Mouse (Mus musculus): ENCODE results near the gene Rtn1. TPM values are rescaled to one million over a fixed set of nuclear protein-coding genes. Genes with fewer than 3 reads are reported as not detected.

The Rtn1 gene
- polyA plus RNA-seq, 1 experiment: 5.6 TPM

- no peaks in the 10 kb centered on the region for H3K27me3 ChIP-seq (replicated peaks; ENCODE audit: control insufficient read depth, insufficient read depth, low read length)
- DNase-seq: no peak
- no peak overlapping the region for H3K27ac ChIP-seq (ENCODE audit: insufficient read depth, low read depth, low read length)
- H3K4me1 ChIP-seq (ENCODE audit: control insufficient read depth, insufficient read depth, low read length): no peaks in the 10 kb centered on the region
- H3K4me3 ChIP-seq (ENCODE audit: insufficient read depth, low read depth, low read length): no peak overlapping the region
- no peaks in the 10 kb centered on the region for H3K36me3 ChIP-seq (ENCODE audit: control insufficient read depth, insufficient read depth, low read length)
- 63% methylated on average over 11 of the region's 11 CpGs for WGBS
- TF ChIP-seq CTCF (conservative IDR thresholded peaks at IDR 0.05; ENCODE audit: insufficient read depth, insufficient read length, low read depth, low read length) (no peak), POLR2A (IDR thresholded peaks at IDR 0.05; ENCODE audit: low read depth, low read length) (no peak)
Measured at GRCm38 (mm10) chr12:72374823-72375225, 34.0 kb downstream of the Rtn1 start.

DNA sequence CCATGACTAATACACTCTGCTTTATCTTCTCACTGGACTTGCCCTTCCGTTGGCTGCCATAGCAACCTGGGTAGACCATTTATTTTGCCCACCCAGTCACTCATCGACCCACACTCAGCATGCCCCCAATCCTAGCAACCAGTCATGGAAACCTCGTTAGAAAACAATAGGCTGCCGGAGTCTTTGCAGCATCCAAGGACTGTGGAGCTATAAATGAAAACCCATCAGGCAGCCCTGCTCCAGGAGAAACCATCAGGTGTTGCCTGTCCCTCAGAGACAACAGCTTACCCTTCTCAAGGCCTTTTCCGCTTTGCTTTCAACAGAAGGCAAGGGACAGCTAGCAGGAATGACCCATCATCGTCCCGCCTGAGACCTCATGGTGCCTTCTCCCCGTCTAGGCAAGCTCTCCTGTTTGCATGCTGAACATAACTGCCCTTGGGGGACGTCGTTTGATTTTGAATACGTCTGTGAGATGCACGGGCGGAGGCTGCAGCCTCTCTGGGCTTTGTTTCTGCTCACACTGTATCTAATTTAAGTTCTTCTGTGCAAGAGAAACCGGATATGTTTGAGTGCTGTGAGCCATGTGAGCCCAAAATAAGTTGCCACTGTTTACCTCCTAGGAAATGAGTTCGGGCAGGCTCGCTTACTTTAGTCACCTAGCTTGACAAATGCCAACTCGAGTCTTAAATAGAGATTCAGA, 34.8 kb downstream of the Rtn1 start:
- TF ChIP-seq CTCF (conservative IDR thresholded peaks at IDR 0.05; ENCODE audit: insufficient read depth, insufficient read length, low read depth, low read length) (no peak), POLR2A (IDR thresholded peaks at IDR 0.05; ENCODE audit: low read depth, low read length) (no peak)
- Histone ChIP-seq H3K4me3 (ENCODE audit: insufficient read depth, low read depth, low read length) (no peak overlapping the region), H3K4me1 (ENCODE audit: control insufficient read depth, insufficient read depth, low read length) (no peaks in the 10 kb centered on the region), H3K27ac (ENCODE audit: insufficient read depth, low read depth, low read length) (no peak overlapping the region), H3K27me3 (replicated peaks; ENCODE audit: control insufficient read depth, insufficient read depth, low read length) (no peaks in the 10 kb centered on the region), H3K36me3 (ENCODE audit: control insufficient read depth, insufficient read depth, low read length) (no peaks in the 10 kb centered on the region)
- WGBS: 52% methylated on average over 17 of the region's 17 CpGs
- DNase-seq: no peak

DNA sequence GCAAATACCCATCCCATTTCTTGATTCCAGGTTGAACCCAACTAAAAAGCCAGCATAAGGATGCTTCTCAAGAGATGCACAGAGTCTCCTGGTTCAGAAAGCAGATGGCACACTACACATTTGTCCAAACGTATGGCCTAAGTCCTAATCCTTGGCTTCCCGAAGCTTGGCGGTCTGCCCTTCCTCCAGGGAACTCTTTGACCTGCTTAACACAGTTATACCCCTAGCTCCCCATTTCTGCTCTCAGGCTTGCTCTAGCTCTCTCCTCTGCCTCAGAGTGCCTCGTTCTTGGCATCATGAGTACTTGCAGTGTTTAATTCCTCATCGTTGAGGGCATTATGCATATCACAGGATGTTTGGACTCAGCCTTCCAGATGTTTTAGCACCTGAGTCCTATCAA, 38.8 kb downstream of the Rtn1 start:
- no peak for TF ChIP-seq POLR2A (IDR thresholded peaks at IDR 0.05; ENCODE audit: low read depth, low read length)
- TF ChIP-seq CTCF (conservative IDR thresholded peaks at IDR 0.05; ENCODE audit: insufficient read depth, insufficient read length, low read depth, low read length): no peak
- H3K27ac ChIP-seq (ENCODE audit: insufficient read depth, low read depth, low read length): no peak overlapping the region
- H3K27me3 ChIP-seq (replicated peaks; ENCODE audit: control insufficient read depth, insufficient read depth, low read length): no peaks in the 10 kb centered on the region
- no peak overlapping the region for H3K4me3 ChIP-seq (ENCODE audit: insufficient read depth, low read depth, low read length)
- no peaks in the 10 kb centered on the region for H3K36me3 ChIP-seq (ENCODE audit: control insufficient read depth, insufficient read depth, low read length)
- no peak for DNase-seq
- 68% methylated on average over 5 of the region's 5 CpGs for WGBS
- H3K4me1 ChIP-seq (ENCODE audit: control insufficient read depth, insufficient read depth, low read length): no peaks in the 10 kb centered on the region

DNA sequence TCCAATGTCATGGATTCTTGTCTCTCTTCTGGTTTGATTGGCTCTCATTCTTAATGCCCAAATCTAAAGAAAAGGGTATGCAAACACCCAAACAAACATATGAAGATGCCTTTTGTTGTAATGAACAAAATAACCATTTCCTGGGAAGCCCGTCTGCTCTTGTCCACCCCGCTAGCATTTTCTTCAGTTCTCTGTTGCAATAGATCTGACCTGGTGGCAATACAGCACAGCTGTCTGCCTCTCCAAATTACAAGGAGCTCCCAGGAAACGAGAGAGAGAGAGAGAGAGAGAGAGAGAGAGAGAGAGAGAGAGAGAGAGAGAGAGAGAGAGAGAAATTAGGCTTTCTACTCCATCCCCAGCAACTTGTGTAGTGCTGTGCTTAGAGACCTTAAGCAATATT, 42.1 kb downstream of the Rtn1 start:
- Histone ChIP-seq H3K4me1 (ENCODE audit: control insufficient read depth, insufficient read depth, low read length) (no peaks in the 10 kb centered on the region), H3K36me3 (ENCODE audit: control insufficient read depth, insufficient read depth, low read length) (no peaks in the 10 kb centered on the region), H3K4me3 (ENCODE audit: insufficient read depth, low read depth, low read length) (no peak overlapping the region), H3K27ac (ENCODE audit: insufficient read depth, low read depth, low read length) (no peak overlapping the region), H3K27me3 (replicated peaks; ENCODE audit: control insufficient read depth, insufficient read depth, low read length) (no peaks in the 10 kb centered on the region)
- no peak for DNase-seq
- TF ChIP-seq POLR2A (IDR thresholded peaks at IDR 0.05; ENCODE audit: low read depth, low read length) (no peak), CTCF (conservative IDR thresholded peaks at IDR 0.05; ENCODE audit: insufficient read depth, insufficient read length, low read depth, low read length) (no peak)
- 69% methylated on average over 3 of the region's 3 CpGs for WGBS

DNA sequence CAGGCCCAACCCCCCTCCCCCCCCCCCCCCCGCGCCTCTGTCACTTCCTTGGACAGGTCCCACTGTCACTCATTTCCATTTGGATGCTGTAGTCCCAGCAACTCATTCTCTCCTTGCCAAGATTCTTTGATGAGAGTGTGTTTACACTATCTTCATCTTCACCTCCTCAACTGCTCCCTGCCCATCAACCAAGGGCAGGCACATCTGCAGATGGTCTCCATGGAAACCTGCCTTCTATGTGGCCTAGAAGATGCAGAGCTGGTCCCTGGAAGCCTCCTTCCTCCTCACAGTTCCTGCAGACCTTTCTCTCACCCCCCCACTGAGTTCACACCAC, 42.8 kb downstream of the Rtn1 start:
- WGBS: 60% methylated on average over 2 of the region's 2 CpGs
- Histone ChIP-seq H3K27me3 (replicated peaks; ENCODE audit: control insufficient read depth, insufficient read depth, low read length) (no peaks in the 10 kb centered on the region), H3K4me3 (ENCODE audit: insufficient read depth, low read depth, low read length) (no peak overlapping the region), H3K27ac (ENCODE audit: insufficient read depth, low read depth, low read length) (no peak overlapping the region), H3K36me3 (ENCODE audit: control insufficient read depth, insufficient read depth, low read length) (no peaks in the 10 kb centered on the region), H3K4me1 (ENCODE audit: control insufficient read depth, insufficient read depth, low read length) (no peaks in the 10 kb centered on the region)
- TF ChIP-seq CTCF (conservative IDR thresholded peaks at IDR 0.05; ENCODE audit: insufficient read depth, insufficient read length, low read depth, low read length): no peak
- TF ChIP-seq POLR2A (IDR thresholded peaks at IDR 0.05; ENCODE audit: low read depth, low read length): no peak
- no peak for DNase-seq

GRCm38 (mm10) chr12:72365231-72366103, 43.4 kb downstream of the Rtn1 start:
- 70% methylated on average over 12 of the region's 12 CpGs for WGBS
- DNase-seq: no peak
- no peaks in the 10 kb centered on the region for H3K27me3 ChIP-seq (replicated peaks; ENCODE audit: control insufficient read depth, insufficient read depth, low read length)
- no peak for TF ChIP-seq CTCF (conservative IDR thresholded peaks at IDR 0.05; ENCODE audit: insufficient read depth, insufficient read length, low read depth, low read length)
- TF ChIP-seq POLR2A (IDR thresholded peaks at IDR 0.05; ENCODE audit: low read depth, low read length): no peak
- H3K36me3 ChIP-seq (ENCODE audit: control insufficient read depth, insufficient read depth, low read length): no peaks in the 10 kb centered on the region
- H3K27ac ChIP-seq (ENCODE audit: insufficient read depth, low read depth, low read length): no peak overlapping the region
- no peaks in the 10 kb centered on the region for H3K4me1 ChIP-seq (ENCODE audit: control insufficient read depth, insufficient read depth, low read length)
- no peak overlapping the region for H3K4me3 ChIP-seq (ENCODE audit: insufficient read depth, low read depth, low read length)

DNA sequence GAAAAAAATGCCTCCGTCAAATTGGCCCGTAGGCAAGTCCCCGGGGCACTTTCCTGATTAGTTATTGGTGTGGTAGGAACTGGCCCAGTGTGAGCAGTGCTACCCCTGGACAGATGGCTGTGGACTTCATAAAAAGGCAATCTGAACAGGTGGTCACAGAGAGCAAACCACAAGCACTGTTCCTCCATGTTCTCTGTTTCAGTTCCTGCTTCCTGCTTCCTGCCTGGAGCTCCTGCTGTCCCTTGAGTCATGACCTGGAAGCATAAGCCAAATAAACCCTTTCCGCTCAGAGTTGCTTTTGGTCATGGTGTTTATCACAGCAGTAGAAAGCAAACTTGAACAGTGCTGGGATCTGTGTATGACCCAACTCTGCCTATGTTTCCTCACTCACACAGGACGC, 44.3 kb downstream of the Rtn1 start:
- no peak for TF ChIP-seq CTCF (conservative IDR thresholded peaks at IDR 0.05; ENCODE audit: insufficient read depth, insufficient read length, low read depth, low read length)
- no peak for TF ChIP-seq POLR2A (IDR thresholded peaks at IDR 0.05; ENCODE audit: low read depth, low read length)

More for the DNA sequence above, 44.3 kb downstream of the Rtn1 start:
- H3K36me3 ChIP-seq (ENCODE audit: control insufficient read depth, insufficient read depth, low read length): no peaks in the 10 kb centered on the region
- DNase-seq: no peak
- no peaks in the 10 kb centered on the region for H3K27me3 ChIP-seq (replicated peaks; ENCODE audit: control insufficient read depth, insufficient read depth, low read length)
- H3K4me1 ChIP-seq (ENCODE audit: control insufficient read depth, insufficient read depth, low read length): no peaks in the 10 kb centered on the region
- H3K27ac ChIP-seq (ENCODE audit: insufficient read depth, low read depth, low read length): no peak overlapping the region
- 88% methylated on average over 5 of the region's 5 CpGs for WGBS
- H3K4me3 ChIP-seq (ENCODE audit: insufficient read depth, low read depth, low read length): no peak overlapping the region

All from kidney, adult 2 months (tissue).